Mouse (Mus musculus): ENCODE data around the gene 4930404H24Rik. TPM values are rescaled to one million over a fixed set of nuclear protein-coding genes. Genes with fewer than 3 reads are reported as not detected.
A peak's percentile ranks its signal among the peaks of the same experiment; 100 is the strongest.

The 4930404H24Rik gene
- polyA plus RNA-seq, 1 experiment from 2014 or later: not detected

- Histone ChIP-seq H3K27me3 (ENCODE audit: control insufficient read depth, insufficient read depth, low read length) (no peaks in the 10 kb centered on the region), H3K9ac (ENCODE audit: low read depth, low read length) (no peak overlapping the region), H3K4me3 (ENCODE audit: low read depth, low read length) (no peak overlapping the region), H3K36me3 (ENCODE audit: control insufficient read depth, insufficient read depth, low read length) (no peaks in the 10 kb centered on the region), H3K27ac (ENCODE audit: low read depth, low read length) (peak overlapping the region; percentile 46; the same call in 1 of the 2 replicates), H3K4me2 (peak overlapping the region; percentile 1; the same call in 1 of the 2 replicates), H3K9me3 (replicated peaks; ENCODE audit: control insufficient read depth, low read length) (no peaks in the 10 kb centered on the region), H3K4me1 (ENCODE audit: control insufficient read depth, insufficient read depth, low read length) (peaks cover 25% of the 10 kb centered on the region)
- 0 out of 2 replicates have a peak, but pooled peaks have one; percentile 47 for ATAC-seq (replicated peaks; ENCODE audit: insufficient number of reproducible peaks, low FRiP score, low TSS enrichment)
- 17% methylated on average over 18 of the region's 18 CpGs for whole genome bisulfite sequencing (ENCODE audit: insufficient replicate concordance)
Observed at GRCm38 (mm10) chr2:153509211-153510029, 16.8 kb downstream of the 4930404H24Rik start.

- Histone ChIP-seq H3K27ac (ENCODE audit: low read depth, low read length) (no peak overlapping the region), H3K36me3 (ENCODE audit: control insufficient read depth, insufficient read depth, low read length) (no peaks in the 10 kb centered on the region), H3K27me3 (ENCODE audit: control insufficient read depth, insufficient read depth, low read length) (no peaks in the 10 kb centered on the region), H3K4me1 (ENCODE audit: control insufficient read depth, insufficient read depth, low read length) (peaks cover 28% of the 10 kb centered on the region), H3K4me2 (no peak overlapping the region), H3K9me3 (replicated peaks; ENCODE audit: control insufficient read depth, low read length) (no peaks in the 10 kb centered on the region), H3K9ac (ENCODE audit: low read depth, low read length) (no peak overlapping the region), H3K4me3 (ENCODE audit: low read depth, low read length) (no peak overlapping the region)
- WGBS (ENCODE audit: insufficient replicate concordance): 84% methylated on average over 8 of the region's 8 CpGs
- ATAC-seq (replicated peaks; ENCODE audit: insufficient number of reproducible peaks, low FRiP score, low TSS enrichment): no peak
Observed at GRCm38 (mm10) chr2:153510136-153510535, 17.5 kb downstream of the 4930404H24Rik start.

GRCm38 (mm10) chr2:153511562-153511961 is 19.0 kb downstream of the 4930404H24Rik start:
- Histone ChIP-seq H3K4me2 (no peak overlapping the region), H3K9ac (ENCODE audit: low read depth, low read length) (no peak overlapping the region), H3K4me3 (ENCODE audit: low read depth, low read length) (no peak overlapping the region), H3K9me3 (replicated peaks; ENCODE audit: control insufficient read depth, low read length) (no peaks in the 10 kb centered on the region), H3K36me3 (ENCODE audit: control insufficient read depth, insufficient read depth, low read length) (no peaks in the 10 kb centered on the region), H3K27ac (ENCODE audit: low read depth, low read length) (no peak overlapping the region), H3K4me1 (ENCODE audit: control insufficient read depth, insufficient read depth, low read length) (peaks cover 32% of the 10 kb centered on the region), H3K27me3 (ENCODE audit: control insufficient read depth, insufficient read depth, low read length) (no peaks in the 10 kb centered on the region)
- WGBS (ENCODE audit: insufficient replicate concordance): 69% methylated on average over 6 of the region's 6 CpGs
- ATAC-seq (replicated peaks; ENCODE audit: insufficient number of reproducible peaks, low FRiP score, low TSS enrichment): no peak

- H3K4me3 ChIP-seq (ENCODE audit: low read depth, low read length): no peak overlapping the region
- H3K4me2 ChIP-seq: no peak overlapping the region
- WGBS (ENCODE audit: insufficient replicate concordance): 83% methylated on average over 14 of the region's 14 CpGs
- no peak overlapping the region for H3K9ac ChIP-seq (ENCODE audit: low read depth, low read length)
- peaks cover 42% of the 10 kb centered on the region for H3K4me1 ChIP-seq (ENCODE audit: control insufficient read depth, insufficient read depth, low read length)
- no peaks in the 10 kb centered on the region for H3K27me3 ChIP-seq (ENCODE audit: control insufficient read depth, insufficient read depth, low read length)
- H3K36me3 ChIP-seq (ENCODE audit: control insufficient read depth, insufficient read depth, low read length): no peaks in the 10 kb centered on the region
- no peak overlapping the region for H3K27ac ChIP-seq (ENCODE audit: low read depth, low read length)
- ATAC-seq (replicated peaks; ENCODE audit: insufficient number of reproducible peaks, low FRiP score, low TSS enrichment): no peak
- H3K9me3 ChIP-seq (replicated peaks; ENCODE audit: control insufficient read depth, low read length): no peaks in the 10 kb centered on the region
Observed at GRCm38 (mm10) chr2:153512416-153513323, 20.1 kb downstream of the 4930404H24Rik start.

- Histone ChIP-seq H3K27ac (ENCODE audit: low read depth, low read length) (no peak overlapping the region), H3K4me2 (no peak overlapping the region), H3K9me3 (replicated peaks; ENCODE audit: control insufficient read depth, low read length) (no peaks in the 10 kb centered on the region), H3K4me3 (ENCODE audit: low read depth, low read length) (no peak overlapping the region), H3K9ac (ENCODE audit: low read depth, low read length) (no peak overlapping the region), H3K27me3 (ENCODE audit: control insufficient read depth, insufficient read depth, low read length) (no peaks in the 10 kb centered on the region), H3K4me1 (ENCODE audit: control insufficient read depth, insufficient read depth, low read length) (peaks cover 35% of the 10 kb centered on the region), H3K36me3 (ENCODE audit: control insufficient read depth, insufficient read depth, low read length) (no peaks in the 10 kb centered on the region)
- ATAC-seq (replicated peaks; ENCODE audit: insufficient number of reproducible peaks, low FRiP score, low TSS enrichment): no peak
- WGBS (ENCODE audit: insufficient replicate concordance): 85% methylated on average over 3 of the region's 3 CpGs
Observed at GRCm38 (mm10) chr2:153513983-153514382, 21.4 kb downstream of the 4930404H24Rik start.

GRCm38 (mm10) chr2:153514497-153515380 is 22.1 kb downstream of the 4930404H24Rik start:
- ATAC-seq (replicated peaks; ENCODE audit: insufficient number of reproducible peaks, low FRiP score, low TSS enrichment): no peak
- Histone ChIP-seq H3K27me3 (ENCODE audit: control insufficient read depth, insufficient read depth, low read length) (no peaks in the 10 kb centered on the region), H3K9ac (ENCODE audit: low read depth, low read length) (no peak overlapping the region), H3K4me2 (no peak overlapping the region), H3K9me3 (replicated peaks; ENCODE audit: control insufficient read depth, low read length) (no peaks in the 10 kb centered on the region), H3K4me3 (ENCODE audit: low read depth, low read length) (no peak overlapping the region), H3K36me3 (ENCODE audit: control insufficient read depth, insufficient read depth, low read length) (no peaks in the 10 kb centered on the region), H3K4me1 (ENCODE audit: control insufficient read depth, insufficient read depth, low read length) (peaks cover 28% of the 10 kb centered on the region), H3K27ac (ENCODE audit: low read depth, low read length) (no peak overlapping the region)
- 71% methylated on average over 14 of the region's 14 CpGs for WGBS (ENCODE audit: insufficient replicate concordance)

GRCm38 (mm10) chr2:153515582-153515981 is 23.0 kb downstream of the 4930404H24Rik start:
- Histone ChIP-seq H3K9ac (ENCODE audit: low read depth, low read length) (no peak overlapping the region), H3K4me1 (ENCODE audit: control insufficient read depth, insufficient read depth, low read length) (peaks cover 29% of the 10 kb centered on the region), H3K9me3 (replicated peaks; ENCODE audit: control insufficient read depth, low read length) (no peaks in the 10 kb centered on the region)

GRCm38 (mm10) chr2:153516961-153517360 is 24.4 kb downstream of the 4930404H24Rik start:
- Histone ChIP-seq H3K27me3 (ENCODE audit: control insufficient read depth, insufficient read depth, low read length) (no peaks in the 10 kb centered on the region), H3K27ac (ENCODE audit: low read depth, low read length) (no peak overlapping the region), H3K9me3 (replicated peaks; ENCODE audit: control insufficient read depth, low read length) (no peaks in the 10 kb centered on the region), H3K4me2 (no peak overlapping the region), H3K36me3 (ENCODE audit: control insufficient read depth, insufficient read depth, low read length) (no peaks in the 10 kb centered on the region), H3K9ac (ENCODE audit: low read depth, low read length) (0 out of 2 replicates have a peak overlapping the region, but pooled peaks have one; percentile 31), H3K4me1 (ENCODE audit: control insufficient read depth, insufficient read depth, low read length) (peaks cover 39% of the 10 kb centered on the region), H3K4me3 (ENCODE audit: low read depth, low read length) (no peak overlapping the region)
- WGBS (ENCODE audit: insufficient replicate concordance): 49% methylated on average over 4 of the region's 4 CpGs
- no peak for ATAC-seq (replicated peaks; ENCODE audit: insufficient number of reproducible peaks, low FRiP score, low TSS enrichment)

More at GRCm38 (mm10) chr2:153515582-153515981, 23.0 kb downstream of the 4930404H24Rik start:
- Histone ChIP-seq H3K4me3 (ENCODE audit: low read depth, low read length) (no peak overlapping the region), H3K36me3 (ENCODE audit: control insufficient read depth, insufficient read depth, low read length) (no peaks in the 10 kb centered on the region), H3K4me2 (no peak overlapping the region), H3K27ac (ENCODE audit: low read depth, low read length) (no peak overlapping the region), H3K27me3 (ENCODE audit: control insufficient read depth, insufficient read depth, low read length) (no peaks in the 10 kb centered on the region)
- 89% methylated on average over 6 of the region's 6 CpGs for WGBS (ENCODE audit: insufficient replicate concordance)
- ATAC-seq (replicated peaks; ENCODE audit: insufficient number of reproducible peaks, low FRiP score, low TSS enrichment): no peak

Data from heart, embryonic 11.5 days (tissue).